Mouse (Mus musculus) forebrain, embryonic 14.5 days (tissue): ENCODE measurements around the gene Pnp2. TPM values are rescaled to one million over a fixed set of nuclear protein-coding genes. Genes with fewer than 3 reads are reported as not detected.
"Not testable (repeated sequence)": the region's sequence is repeated elsewhere in the genome, so short reads cannot be mapped to it uniquely, and the experiment has no call there.

Source experiments
- ATAC-seq: fragments of 200-750 bp; cut with Nextera tagmentation; 2 replicates; pipeline ENCODE4 v1.8.0; 2017; ENCODE audit warnings: mild to moderate bottlenecking, moderate library complexity
- DNase-seq: peaks from one replicate; pipeline ENCODE4 v3.0.0-alpha.2; 2015; ENCODE audit warnings: low spot score
- H3K27ac ChIP-seq: fragments of 300-500 bp; sonication (generic); 2 replicates; pipeline ENCODE4 v1.5.1; 2014; ENCODE audit warnings: low read depth, mild to moderate bottlenecking, control low read depth, low read length, moderate library complexity
- H3K27me3 ChIP-seq: fragments of 300-500 bp; sonication (generic); replicated peaks from 2 replicates; pipeline ENCODE4 v1.6.1; 2014; ENCODE audit warnings: low read length, control low read depth, mixed read lengths; ENCODE audit not compliant: control insufficient read depth, insufficient read depth
- H3K36me3 ChIP-seq: fragments of 300-500 bp; sonication (generic); 2 replicates; pipeline ENCODE4 v1.6.1; 2014; ENCODE audit warnings: low read length, control low read depth; ENCODE audit not compliant: control insufficient read depth, insufficient read depth
- H3K4me1 ChIP-seq: fragments of 300-500 bp; sonication (generic); 2 replicates; pipeline ENCODE4 v1.6.1; 2014; ENCODE audit warnings: antibody characterized with exemption, low read length, control low read depth; ENCODE audit not compliant: control insufficient read depth, insufficient read depth
- H3K4me2 ChIP-seq: fragments of 300-500 bp; sonication (generic); 2 replicates; pipeline ENCODE4 v1.6.1; 2014; ENCODE audit warnings: mild to moderate bottlenecking, control low read depth, low read length
- H3K4me3 ChIP-seq: fragments of 300-500 bp; sonication (generic); 2 replicates; pipeline ENCODE4 v1.5.1; 2014; ENCODE audit warnings: low read depth, low read length, control low read depth
- H3K9ac ChIP-seq: fragments of 300-500 bp; sonication (generic); 2 replicates; pipeline ENCODE4 v1.6.1; 2014; ENCODE audit warnings: mild to moderate bottlenecking, low read length, control low read depth, moderate library complexity
- H3K9me3 ChIP-seq: fragments of 300-500 bp; sonication (generic); replicated peaks from 2 replicates; pipeline ENCODE4 v1.6.1; 2016; ENCODE audit warnings: low read length, control low read depth, mixed read lengths; ENCODE audit not compliant: control insufficient read depth
- WGBS: fragments of 180-500 bp; shearing (Covaris S2); extraction: QIAGEN DNeasy Blood & Tissue Kit; methylation state at CpG from one replicate; pipeline ENCODE4 v1.1.7; 2014; 5-methylcytosine and 5-hydroxymethylcytosine counted together
- polyA plus RNA-seq: library from polyadenylated mRNA; unstranded; fragments of >200 nt; fragmentation: Nextera tagmentation; extraction: Ambion mirVana; gene quantifications from 2 replicates; pipeline ENCODE4 v1.2.1, GENCODE M21; 2014

Pnp2 gene
- polyA plus RNA-seq, 1 experiment from 2014 or later, result 0.46 TPM

DNA sequence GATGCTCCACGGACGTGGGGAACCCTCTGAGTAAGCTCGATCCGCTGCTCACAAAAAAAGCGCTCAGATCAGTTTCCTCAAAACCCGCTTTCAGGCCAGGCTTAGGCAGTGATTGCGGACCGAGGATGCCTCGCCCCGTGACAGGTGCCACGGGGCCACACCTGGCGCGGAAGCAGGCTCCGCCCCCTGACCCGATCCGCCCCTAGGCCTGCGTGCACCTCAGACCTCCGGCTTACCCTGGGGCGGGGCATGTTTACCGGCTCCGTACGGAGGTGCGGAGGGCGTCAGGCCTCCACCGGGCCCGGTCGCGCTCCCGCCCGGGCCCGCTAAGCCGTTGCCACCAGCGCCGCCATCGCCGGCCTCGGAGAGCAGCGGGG, 25.4 kb upstream of the Pnp2 start:
- no peaks in the 10 kb centered on the region for H3K9me3 ChIP-seq
- peak overlapping the region; percentile 64 for H3K4me2 ChIP-seq
- DNase-seq, result no peak
- H3K27me3 ChIP-seq, result no peaks in the 10 kb centered on the region
- H3K4me1 ChIP-seq, result peaks cover 12% of the 10 kb centered on the region; the same call in 1 of the 2 replicates
- peaks cover 37% of the 10 kb centered on the region for H3K36me3 ChIP-seq
- peak overlapping the region; percentile 98 for H3K9ac ChIP-seq
- whole genome bisulfite sequencing, result 0% methylated on average over 38 of the region's 38 CpGs
- peak overlapping the region; percentile 95 for H3K4me3 ChIP-seq
- peak overlapping the region; percentile 80 for H3K27ac ChIP-seq
- peak; percentile 43 for ATAC-seq

DNA sequence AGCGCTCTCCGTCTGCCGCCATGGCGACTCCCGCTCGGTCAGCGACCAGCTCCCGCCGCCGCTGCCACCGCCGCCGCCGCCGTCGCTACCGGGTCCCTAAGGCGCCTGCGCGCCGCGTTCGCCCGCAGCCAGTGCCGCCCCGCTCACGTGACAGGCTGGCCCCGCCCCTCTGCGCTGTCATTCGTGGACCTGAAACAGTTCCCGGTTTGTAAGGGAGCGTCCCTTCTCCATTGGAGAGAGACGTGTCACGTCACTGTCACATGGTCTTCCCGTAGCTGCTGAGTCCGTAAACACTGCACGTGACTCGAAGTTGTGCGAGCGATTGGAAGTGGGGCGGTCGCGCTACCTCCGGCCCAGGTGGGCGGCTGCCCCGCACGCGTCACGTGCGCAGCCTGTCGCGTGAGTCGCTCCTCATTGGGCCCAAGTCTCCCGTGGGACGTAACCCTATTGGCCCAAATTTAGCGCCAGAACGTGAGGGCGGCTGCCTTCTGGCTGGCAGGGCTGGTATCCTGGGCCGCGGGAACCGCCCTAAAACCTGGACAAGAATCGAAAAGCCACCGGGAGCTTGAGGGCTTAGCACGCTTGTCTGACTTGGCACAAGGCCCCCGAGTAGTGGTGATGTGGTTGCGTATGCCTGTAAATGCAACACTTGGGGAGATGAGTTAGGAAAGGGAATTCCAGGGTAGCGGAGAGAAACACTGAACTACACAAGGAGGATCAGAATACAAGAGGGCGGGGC, 24.9 kb upstream of the Pnp2 start, which contains the start of the genes Pip4p1 and Pnp:
TSS of gene Pip4p1 (minus strand) at position 103 of the 739 bp plus-strand sequence.
TSS of gene Pnp (plus strand) at position 329 of the 739 bp plus-strand sequence.
- Histone ChIP-seq H3K4me1 (peaks cover 11% of the 10 kb centered on the region; the same call in 1 of the 2 replicates), H3K4me3 (peak within 1 kb of the TSS; percentile 95), H3K27me3 (no peaks in the 10 kb centered on the region), H3K9ac (peak within 1 kb of the TSS; percentile 98), H3K9me3 (no peaks in the 10 kb centered on the region), H3K36me3 (peaks cover 36% of the 10 kb centered on the region), H3K27ac (peak within 1 kb of the TSS; percentile 82), H3K4me2 (peak within 1 kb of the TSS; percentile 64)
- WGBS, result under 1% methylated on average over 68 of the region's 68 CpGs
- DNase-seq, result peak; percentile 100
- peak; percentile 99 for ATAC-seq

DNA sequence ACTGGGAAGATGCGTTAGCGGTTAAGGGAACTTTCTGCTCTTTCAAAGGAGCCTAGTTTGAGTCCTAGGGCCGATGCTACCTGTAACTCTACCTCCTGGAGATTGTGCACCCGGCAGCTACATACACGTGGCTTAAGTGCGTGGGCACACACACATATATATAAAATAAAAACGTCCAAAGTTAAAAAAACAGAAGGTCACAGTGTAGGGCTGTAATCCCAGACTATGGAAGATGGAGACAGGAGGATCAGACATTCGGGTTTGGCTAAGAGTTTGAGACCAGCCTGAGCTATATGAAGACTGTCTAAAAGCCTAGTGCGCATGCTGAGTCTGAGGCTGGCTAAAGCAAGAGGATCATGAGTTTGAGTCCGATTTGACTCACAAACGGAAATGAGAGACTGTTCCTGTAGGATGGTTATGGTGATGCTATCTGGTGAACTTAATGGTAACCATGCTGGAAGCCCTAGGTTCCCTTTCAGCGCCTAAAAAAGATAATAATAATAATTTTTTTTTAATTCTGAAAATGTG, 24.2 kb upstream of the Pnp2 start:
- peak overlapping the region; percentile 68 for H3K9ac ChIP-seq
- H3K36me3 ChIP-seq, result peaks cover 30% of the 10 kb centered on the region
- H3K9me3 ChIP-seq, result no peaks in the 10 kb centered on the region
- peak overlapping the region; percentile 64 for H3K4me2 ChIP-seq
- H3K27me3 ChIP-seq, result no peaks in the 10 kb centered on the region
- peak overlapping the region; percentile 95 for H3K4me3 ChIP-seq
- WGBS, result 14% methylated on average over 12 of the region's 12 CpGs
- peaks cover 6% of the 10 kb centered on the region; the same call in 1 of the 2 replicates for H3K4me1 ChIP-seq
- ATAC-seq (no peak), DNase-seq (no peak)
- peak overlapping the region; percentile 82 for H3K27ac ChIP-seq

DNA sequence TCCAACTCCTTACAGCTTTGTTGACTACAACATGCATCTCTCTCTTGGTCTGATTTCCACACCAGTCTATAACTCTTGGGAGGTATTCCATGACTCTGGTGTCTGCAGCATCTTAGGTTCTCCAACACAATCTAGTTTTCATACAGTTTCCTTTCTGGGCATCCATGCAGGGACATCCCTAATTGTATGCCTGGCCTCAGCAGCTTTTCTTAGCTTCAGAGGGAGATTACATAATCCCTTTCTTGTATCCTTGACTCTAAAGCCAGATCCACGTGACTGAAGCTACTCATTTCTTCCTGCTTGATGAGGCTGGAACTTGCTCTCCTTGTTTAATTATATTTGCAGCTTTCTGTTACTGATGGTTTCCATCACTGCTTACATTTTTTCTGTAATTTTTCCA, 19.1 kb upstream of the Pnp2 start:
- no peak overlapping the region for H3K9ac ChIP-seq
- H3K9me3 ChIP-seq, result no peaks in the 10 kb centered on the region
- H3K4me2 ChIP-seq, result no peak overlapping the region
- no peaks in the 10 kb centered on the region for H3K27me3 ChIP-seq
- no peak overlapping the region for H3K27ac ChIP-seq
- ATAC-seq (no peak), DNase-seq (no peak)
- no peaks in the 10 kb centered on the region for H3K36me3 ChIP-seq
- WGBS, result 50% methylated on average over 1 of the region's 1 CpGs
- no peaks in the 10 kb centered on the region for H3K4me1 ChIP-seq
- H3K4me3 ChIP-seq, result no peak overlapping the region

DNA sequence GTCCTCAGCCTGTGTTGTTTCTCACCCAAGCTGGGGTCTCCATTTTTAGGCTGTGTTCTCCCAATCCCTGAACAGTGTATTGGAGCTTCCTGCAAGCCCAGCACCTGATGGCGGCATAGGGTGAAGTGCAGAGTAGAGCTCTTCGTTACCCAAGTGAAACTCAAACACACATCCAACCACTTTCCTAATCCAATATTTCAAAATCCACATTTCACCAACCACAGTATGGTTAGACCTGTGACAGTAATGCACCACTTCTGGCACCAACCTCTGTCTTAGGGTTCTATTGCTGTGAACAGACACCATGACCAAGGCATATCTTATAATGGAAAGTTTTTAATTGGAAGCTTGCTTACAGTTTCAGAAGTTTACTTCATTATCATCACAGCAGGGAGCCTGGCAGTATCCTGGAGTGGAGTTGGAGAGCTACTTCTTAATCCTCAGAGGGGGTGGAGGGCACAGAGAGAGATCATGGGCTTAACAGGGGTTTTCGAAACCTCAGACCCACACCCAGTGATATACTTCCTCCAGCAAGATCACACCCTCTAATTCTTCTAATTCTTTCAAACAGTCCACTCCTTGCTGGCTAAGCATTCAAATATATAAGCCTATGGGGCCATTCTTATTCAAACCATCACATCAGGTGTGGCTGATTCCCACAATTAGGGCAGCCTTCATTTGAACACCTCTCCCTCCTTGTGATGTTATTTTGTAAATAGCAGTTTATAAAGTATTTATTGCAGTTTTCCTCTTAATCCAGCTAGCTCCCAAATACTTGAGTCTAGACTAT, 17.5 kb upstream of the Pnp2 start:
- H3K4me3 ChIP-seq, result no peak overlapping the region
- no peak for DNase-seq
- 78% methylated on average over 3 of the region's 3 CpGs for WGBS
- ATAC-seq, result no peak
- H3K4me2 ChIP-seq, result no peak overlapping the region
- H3K36me3 ChIP-seq, result no peaks in the 10 kb centered on the region
- H3K27me3 ChIP-seq, result no peaks in the 10 kb centered on the region
- no peaks in the 10 kb centered on the region for H3K4me1 ChIP-seq
- no peaks in the 10 kb centered on the region for H3K9me3 ChIP-seq
- no peak overlapping the region for H3K27ac ChIP-seq
- H3K9ac ChIP-seq, result no peak overlapping the region

DNA sequence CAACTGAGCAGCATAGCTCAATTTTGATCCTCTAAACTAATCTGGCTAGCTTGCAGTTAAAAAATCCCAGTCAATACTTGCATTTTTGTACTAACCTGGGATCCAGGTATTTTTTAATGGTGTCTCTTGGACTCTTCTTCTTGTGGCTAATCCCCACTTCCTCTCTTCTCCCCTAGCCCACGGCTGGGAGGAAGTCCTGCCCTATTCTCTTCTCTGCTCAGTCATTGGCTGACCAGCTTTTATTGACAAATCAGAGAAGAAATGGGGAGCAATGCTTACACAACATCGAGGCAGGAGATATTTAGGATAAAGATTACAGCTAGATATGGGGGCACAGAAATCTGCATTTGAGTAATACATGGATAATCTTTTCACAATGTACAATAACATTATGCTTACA, 16.9 kb upstream of the Pnp2 start:
- no peak overlapping the region for H3K4me3 ChIP-seq
- no peaks in the 10 kb centered on the region for H3K36me3 ChIP-seq
- no peaks in the 10 kb centered on the region for H3K4me1 ChIP-seq
- no peaks in the 10 kb centered on the region for H3K9me3 ChIP-seq
- DNase-seq, result no peak
- no peak overlapping the region for H3K27ac ChIP-seq
- 54% methylated on average over 2 of the region's 2 CpGs for WGBS
- no peak for ATAC-seq
- no peak overlapping the region for H3K9ac ChIP-seq
- H3K27me3 ChIP-seq, result no peaks in the 10 kb centered on the region
- no peak overlapping the region for H3K4me2 ChIP-seq

DNA sequence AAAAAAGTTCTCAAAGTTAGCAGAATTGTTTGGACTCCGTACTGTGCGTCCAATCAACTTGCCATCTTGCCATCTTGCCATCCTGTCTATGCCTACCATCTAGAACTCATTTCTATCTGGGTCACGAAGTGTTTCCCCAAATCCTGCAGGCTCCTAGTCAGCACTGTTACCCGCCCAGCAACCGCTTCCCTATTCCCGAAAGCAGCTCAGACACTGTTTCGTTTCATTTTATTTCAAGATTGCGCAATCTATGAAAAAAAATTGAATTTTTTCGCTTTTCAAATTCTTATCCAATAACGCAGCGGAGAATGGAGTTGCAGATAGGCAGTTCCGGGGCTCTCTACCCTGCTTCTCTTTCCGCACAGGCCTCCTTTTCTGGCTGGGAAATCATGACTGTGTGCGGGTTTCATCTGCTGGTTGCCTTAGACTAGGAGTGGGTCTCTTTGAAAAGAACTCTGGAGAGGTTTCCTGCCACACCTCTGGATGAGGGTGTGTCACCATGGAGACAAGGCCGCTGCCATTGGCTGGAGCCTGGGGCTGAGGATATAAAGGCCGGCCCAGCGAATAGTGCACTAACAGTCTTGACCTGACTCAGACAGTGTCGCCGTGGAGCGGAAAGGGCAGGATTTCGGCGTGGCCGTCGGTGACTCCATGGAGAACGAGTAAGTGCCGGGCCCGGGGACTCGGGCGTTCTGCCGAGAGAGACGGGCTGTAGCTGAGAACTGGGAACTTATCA, 11.7 kb upstream of the Pnp2 start, which contains the start of gene Gm49342:
TSS of gene Gm49342 (plus strand) at position 586 of the 736 bp plus-strand sequence.
- Histone ChIP-seq H3K4me1 (no peaks in the 10 kb centered on the region), H3K36me3 (no peaks in the 10 kb centered on the region), H3K4me2 (peak within 1 kb of the TSS; percentile 57), H3K4me3 (peak within 1 kb of the TSS; percentile 41), H3K27ac (peak within 1 kb of the TSS; percentile 75), H3K9me3 (no peaks in the 10 kb centered on the region), H3K9ac (peak within 1 kb of the TSS; percentile 59), H3K27me3 (no peaks in the 10 kb centered on the region)
- DNase-seq (peak; percentile 90), ATAC-seq (peak; percentile 97)
- WGBS, result 14% methylated on average over 31 of the region's 31 CpGs

DNA sequence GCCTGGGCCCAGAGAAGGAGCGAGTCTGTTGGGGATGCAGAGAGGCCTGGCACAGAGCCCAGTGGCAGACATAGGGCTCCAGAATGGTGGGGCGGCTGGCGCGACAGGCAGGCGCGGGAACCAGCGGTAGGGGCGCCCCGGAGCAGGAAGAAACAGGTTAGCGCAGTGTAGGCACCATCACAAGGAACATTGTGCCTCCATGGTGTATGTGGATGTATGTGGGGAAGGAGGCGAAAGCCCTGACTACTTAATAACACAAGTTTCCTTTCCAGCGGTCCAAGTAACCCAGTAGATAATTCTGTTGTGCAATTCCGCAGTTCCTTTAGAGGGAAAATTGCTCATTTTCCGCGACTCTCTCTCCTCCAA, 11.1 kb upstream of the Pnp2 start:
- not testable (repeated sequence) for H3K27me3 ChIP-seq, H3K36me3 ChIP-seq, H3K9me3 ChIP-seq, H3K4me1 ChIP-seq
- ATAC-seq (peak; percentile 97), DNase-seq (peak; percentile 64)
- Histone ChIP-seq H3K9ac (peak overlapping the region; percentile 59), H3K4me3 (peak overlapping the region; percentile 41), H3K27ac (peak overlapping the region; percentile 75), H3K4me2 (peak overlapping the region; percentile 57)
- 0% methylated on average over 14 of the region's 15 CpGs for WGBS
